Mouse (Mus musculus) C2C12 (cell line): ENCODE data around the gene Plekhg3.

Experiments
- CTCF ChIP-seq: IDR thresholded peaks from one replicate; pipeline ENCODE4 v1.5.1; 2011; ENCODE audit not compliant: control insufficient read depth, insufficient read depth, insufficient read length
- MYOG ChIP-seq: IDR thresholded peaks from one replicate; pipeline ENCODE4 v1.6.1; 2011; ENCODE audit not compliant: control insufficient read depth, insufficient read length; ENCODE audit errors: extremely low read depth

- TF ChIP-seq CTCF, result no peak
- no peak for TF ChIP-seq MYOG
Observed at GRCm38 (mm10) chr12:76540169-76540568, 9.5 kb downstream of the Plekhg3 start.
